Mouse (Mus musculus) limb, embryonic 13.5 days (tissue): ENCODE results near the gene Pam. TPM values are rescaled to one million over a fixed set of nuclear protein-coding genes. Genes with fewer than 3 reads are reported as not detected.
"Not testable (repeated sequence)": the region's sequence is repeated elsewhere in the genome, so short reads cannot be mapped to it uniquely, and the experiment has no call there.

ENCODE experiments used
- ATAC-seq: fragments of 200-750 bp; cut with Nextera tagmentation; 2 replicates; pipeline ENCODE4 v1.8.0; 2017; ENCODE audit warnings: low read depth, moderate number of reproducible peaks, moderate TSS enrichment; ENCODE audit not compliant: low FRiP score
- H3K27ac ChIP-seq: fragments of 300-500 bp; sonication (generic); 2 replicates; pipeline ENCODE4 v1.5.1; 2015; ENCODE audit warnings: inconsistent platforms, mild to moderate bottlenecking, moderate library complexity
- H3K27me3 ChIP-seq: fragments of 300-500 bp; sonication (generic); 2 replicates; pipeline ENCODE4 v1.6.1; 2015; ENCODE audit warnings: mild to moderate bottlenecking, inconsistent platforms
- H3K36me3 ChIP-seq: fragments of 300-500 bp; sonication (generic); 2 replicates; pipeline ENCODE4 v1.6.1; 2015; ENCODE audit warnings: inconsistent platforms, mild to moderate bottlenecking, moderate library complexity
- H3K4me1 ChIP-seq: fragments of 300-500 bp; sonication (generic); 2 replicates; pipeline ENCODE4 v1.6.1; 2015; ENCODE audit warnings: inconsistent platforms
- H3K4me2 ChIP-seq: fragments of 300-500 bp; sonication (generic); replicated peaks from 2 replicates; pipeline ENCODE4 v1.6.1; 2015; ENCODE audit warnings: inconsistent platforms, mild to moderate bottlenecking, moderate library complexity
- H3K4me3 ChIP-seq: fragments of 300-500 bp; sonication (generic); 2 replicates; pipeline ENCODE4 v1.5.1; 2015; ENCODE audit warnings: moderate library complexity, mild to moderate bottlenecking, inconsistent platforms
- H3K9ac ChIP-seq: fragments of 300-500 bp; sonication (generic); 2 replicates; pipeline ENCODE4 v1.6.1; 2015; ENCODE audit warnings: mild to moderate bottlenecking, inconsistent platforms
- H3K9me3 ChIP-seq: fragments of 300-500 bp; sonication (generic); 2 replicates; pipeline ENCODE4 v1.6.1; 2016; ENCODE audit warnings: inconsistent platforms
- WGBS: fragments of 180-500 bp; shearing (Covaris S2); methylation state at CpG from one replicate; pipeline ENCODE4 v1.1.7; 2015; 5-methylcytosine and 5-hydroxymethylcytosine counted together
- polyA plus RNA-seq: library from polyadenylated mRNA; unstranded; fragments of >200 nt; fragmentation: Nextera tagmentation; extraction: Ambion mirVana; gene quantifications from 2 replicates; pipeline ENCODE4 v1.2.1, GENCODE M21; 2015

The Pam gene
- polyA plus RNA-seq, 1 experiment from 2014 or later: 45.3 TPM

DNA sequence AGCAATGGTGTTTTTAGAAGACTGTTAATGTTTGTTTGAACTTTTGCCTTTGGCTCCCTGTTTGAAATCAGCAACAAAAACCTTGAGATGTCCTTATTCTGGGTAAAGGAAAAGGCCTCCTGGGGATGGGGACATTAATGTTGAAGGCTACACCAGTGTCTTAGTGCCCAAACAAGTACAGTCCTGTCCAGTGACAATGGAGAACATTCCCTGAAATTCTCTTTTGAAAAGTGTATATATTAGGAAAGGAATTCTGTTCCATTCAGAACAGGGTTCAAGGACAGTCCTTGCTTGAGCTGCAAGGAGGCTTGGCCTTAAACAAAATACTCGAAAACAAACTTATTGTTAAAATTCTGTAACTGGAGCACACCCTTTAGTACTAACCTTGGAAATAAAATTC, 116.0 kb downstream of the Pam start:
- H3K4me1 ChIP-seq: peaks cover 7% of the 10 kb centered on the region; the same call in 1 of the 2 replicates
- H3K9me3 ChIP-seq: no peaks in the 10 kb centered on the region
- no peaks in the 10 kb centered on the region for H3K27me3 ChIP-seq
- no peak overlapping the region for H3K4me3 ChIP-seq
- no peak overlapping the region for H3K4me2 ChIP-seq
- H3K27ac ChIP-seq: no peak overlapping the region
- H3K9ac ChIP-seq: no peak overlapping the region
- ATAC-seq: no peak
- 50% methylated on average over 1 of the region's 1 CpGs for WGBS
- H3K36me3 ChIP-seq: no peaks in the 10 kb centered on the region

DNA sequence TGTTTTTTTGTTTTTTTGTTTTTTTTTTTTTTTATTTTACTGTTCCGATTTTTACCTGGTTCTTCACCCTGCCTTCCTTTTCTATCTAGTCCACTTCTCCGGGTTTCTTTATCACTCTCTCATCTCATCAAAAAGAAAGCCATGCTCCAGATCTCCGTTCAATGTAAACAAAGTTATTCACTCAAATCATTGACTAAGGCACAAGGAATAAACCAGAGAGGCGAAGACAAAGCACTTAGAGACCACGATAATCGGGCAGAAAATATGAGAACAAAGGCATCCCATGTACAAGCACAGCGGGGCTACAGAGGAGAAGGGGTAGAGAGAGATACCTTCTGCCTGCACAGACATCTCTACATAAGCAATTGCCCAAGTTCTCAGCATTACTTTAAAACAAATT, 117.9 kb downstream of the Pam start:
- Histone ChIP-seq H3K4me2 (peak overlapping the region; percentile 75), H3K4me1 (peaks cover 7% of the 10 kb centered on the region; the same call in 1 of the 2 replicates), H3K36me3 (no peaks in the 10 kb centered on the region), H3K27ac (no peak overlapping the region), H3K27me3 (no peaks in the 10 kb centered on the region), H3K9me3 (no peaks in the 10 kb centered on the region), H3K9ac (0 out of 2 replicates have a peak overlapping the region, but pooled peaks have one; percentile 83), H3K4me3 (peak overlapping the region; percentile 73)
- 33% methylated on average over 7 of the region's 7 CpGs for WGBS
- no peak for ATAC-seq

DNA sequence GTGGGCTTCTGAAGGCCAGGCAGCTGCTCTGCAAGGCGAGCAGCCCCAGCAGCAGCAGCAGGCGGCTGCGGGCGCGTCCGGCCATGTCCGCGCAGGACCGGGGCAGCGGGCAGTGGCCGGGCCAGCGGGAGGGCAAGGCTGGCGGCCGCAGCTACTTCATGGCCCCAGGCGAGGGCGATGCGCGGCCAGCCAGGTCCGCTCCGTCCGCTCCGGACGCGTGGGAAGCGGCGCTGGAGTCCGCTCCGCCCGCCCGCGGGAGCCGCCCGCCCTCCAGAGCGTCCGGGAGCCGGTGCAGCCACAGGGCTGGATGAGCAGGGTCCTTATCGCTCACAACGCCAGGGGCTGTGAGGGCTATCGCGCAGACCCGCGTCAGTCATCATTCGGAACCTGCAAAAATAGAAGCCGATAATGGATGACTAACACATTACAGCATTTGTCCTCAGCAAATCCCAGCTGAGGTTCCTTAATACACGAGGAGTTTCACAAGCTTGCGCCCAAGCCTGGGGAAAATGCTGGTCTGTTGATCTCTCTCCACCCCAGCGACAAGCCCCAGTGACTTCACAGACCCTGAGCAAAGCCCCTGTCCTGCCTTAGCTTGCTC, 118.5 kb downstream of the Pam start:
- Histone ChIP-seq H3K36me3 (no peaks in the 10 kb centered on the region), H3K9me3 (no peaks in the 10 kb centered on the region), H3K9ac (peak overlapping the region; percentile 83), H3K27ac (peak overlapping the region; percentile 39; the same call in 1 of the 2 replicates), H3K4me2 (peak overlapping the region; percentile 75), H3K27me3 (no peaks in the 10 kb centered on the region), H3K4me1 (peaks cover 7% of the 10 kb centered on the region; the same call in 1 of the 2 replicates), H3K4me3 (peak overlapping the region; percentile 73)
- WGBS: under 1% methylated on average over 47 of the region's 47 CpGs
- peak; percentile 91 for ATAC-seq

DNA sequence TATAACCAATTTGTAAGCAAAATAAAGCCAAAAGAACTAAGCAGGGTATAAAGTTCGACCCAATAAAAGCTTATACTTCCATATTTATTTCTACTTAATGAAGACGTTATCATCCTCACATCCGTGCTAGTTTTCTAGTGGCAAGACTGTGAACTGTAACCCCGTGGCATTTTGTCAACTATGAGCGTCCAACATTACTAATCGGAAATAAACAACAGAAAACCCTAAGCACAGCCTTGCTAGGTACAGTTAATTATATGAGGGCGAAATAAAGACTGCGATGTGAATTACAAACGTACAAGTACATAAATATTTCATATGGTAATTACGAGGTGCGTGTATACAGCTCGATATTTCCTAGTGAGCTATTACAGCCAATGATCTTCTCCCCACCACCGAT, 119.4 kb downstream of the Pam start:
- H3K9ac ChIP-seq: no peak overlapping the region
- WGBS: 46% methylated on average over 13 of the region's 13 CpGs

DNA sequence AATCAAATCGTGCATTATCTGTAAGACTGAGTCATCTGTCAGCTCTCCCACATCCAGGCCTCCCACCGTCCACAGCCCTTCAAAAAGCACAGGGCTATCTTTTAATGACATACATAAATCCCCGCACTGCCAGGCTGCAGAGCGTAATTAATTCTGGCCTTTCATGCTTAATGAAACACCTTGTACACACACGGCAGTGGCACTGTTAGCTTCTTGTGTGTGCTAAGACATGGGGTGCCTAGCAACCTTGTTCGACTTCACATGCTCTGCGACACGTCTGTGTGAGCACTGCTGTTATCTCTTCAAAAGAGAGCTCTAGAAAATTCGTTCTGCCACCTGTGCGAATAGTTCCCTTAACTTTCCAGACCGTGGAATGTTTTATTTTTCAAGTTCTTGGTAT, 120.5 kb downstream of the Pam start:
- no peaks in the 10 kb centered on the region for H3K9me3 ChIP-seq
- H3K9ac ChIP-seq: no peak overlapping the region
- H3K4me2 ChIP-seq: peak overlapping the region; percentile 32; the same call in 1 of the 2 replicates
- 0 out of 2 replicates have a peak overlapping the region, but pooled peaks have one; percentile 1 for H3K4me3 ChIP-seq
- no peaks in the 10 kb centered on the region for H3K27me3 ChIP-seq
- WGBS: 36% methylated on average over 11 of the region's 11 CpGs
- no peaks in the 10 kb centered on the region for H3K36me3 ChIP-seq
- H3K4me1 ChIP-seq: peaks cover 7% of the 10 kb centered on the region; the same call in 1 of the 2 replicates
- ATAC-seq: no peak
- H3K27ac ChIP-seq: no peak overlapping the region

More for the DNA sequence above, 119.4 kb downstream of the Pam start:
- no peak for ATAC-seq
- no peaks in the 10 kb centered on the region for H3K27me3 ChIP-seq
- peak overlapping the region; percentile 75 for H3K4me2 ChIP-seq
- no peaks in the 10 kb centered on the region for H3K36me3 ChIP-seq
- peak overlapping the region; percentile 73 for H3K4me3 ChIP-seq
- H3K27ac ChIP-seq: no peak overlapping the region
- no peaks in the 10 kb centered on the region for H3K9me3 ChIP-seq
- peaks cover 7% of the 10 kb centered on the region; the same call in 1 of the 2 replicates for H3K4me1 ChIP-seq

DNA sequence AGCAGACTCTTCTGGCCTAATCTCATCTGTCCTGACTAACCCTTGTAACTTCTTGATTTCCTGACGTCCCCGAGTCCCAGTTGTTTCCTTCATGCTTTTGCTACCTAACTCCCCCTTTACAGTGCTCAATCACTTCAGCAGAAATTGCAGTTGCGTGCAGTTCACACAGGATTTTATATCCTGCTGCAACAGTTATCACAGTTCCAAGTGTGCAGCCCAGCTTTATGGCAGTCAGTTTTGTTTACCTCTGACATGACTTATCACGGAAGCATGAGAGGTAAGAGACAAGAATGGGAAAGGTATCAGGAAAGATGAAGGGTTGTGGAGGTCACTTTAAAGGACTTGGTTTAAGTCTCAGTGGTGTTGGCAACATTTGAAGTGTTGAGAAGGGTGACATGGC, 125.7 kb downstream of the Pam start:
- H3K36me3 ChIP-seq: no peaks in the 10 kb centered on the region
- ATAC-seq: no peak
- H3K4me3 ChIP-seq: no peak overlapping the region
- H3K9ac ChIP-seq: no peak overlapping the region
- 67% methylated on average over 4 of the region's 4 CpGs for WGBS
- H3K9me3 ChIP-seq: no peaks in the 10 kb centered on the region
- no peaks in the 10 kb centered on the region for H3K27me3 ChIP-seq
- no peak overlapping the region for H3K27ac ChIP-seq
- no peak overlapping the region for H3K4me2 ChIP-seq
- H3K4me1 ChIP-seq: 0 out of 2 replicates have a peak, but pooled peaks cover 2% of the 10 kb centered on the region

DNA sequence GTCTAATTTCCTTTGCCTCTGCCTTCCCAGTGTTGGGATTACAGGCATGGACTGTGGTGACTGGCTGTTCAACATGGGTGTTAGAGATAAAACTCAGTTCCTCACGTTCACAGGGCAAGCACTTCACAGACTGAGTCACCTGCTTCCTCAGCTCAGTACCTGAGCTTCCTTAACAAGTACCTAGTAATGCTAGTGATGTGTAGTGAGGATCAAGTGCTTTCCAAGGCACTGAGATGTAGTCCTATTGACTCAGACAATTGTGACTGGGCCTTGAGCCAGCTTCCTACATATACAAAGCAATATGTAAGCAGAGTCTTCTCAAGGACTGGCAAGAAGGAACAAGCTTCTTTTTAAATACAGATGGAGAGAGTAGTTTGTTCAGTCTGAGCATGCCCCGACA, 131.7 kb downstream of the Pam start:
- WGBS: 69% methylated on average over 2 of the region's 2 CpGs
- no peaks in the 10 kb centered on the region for H3K36me3 ChIP-seq
- no peak for ATAC-seq

DNA sequence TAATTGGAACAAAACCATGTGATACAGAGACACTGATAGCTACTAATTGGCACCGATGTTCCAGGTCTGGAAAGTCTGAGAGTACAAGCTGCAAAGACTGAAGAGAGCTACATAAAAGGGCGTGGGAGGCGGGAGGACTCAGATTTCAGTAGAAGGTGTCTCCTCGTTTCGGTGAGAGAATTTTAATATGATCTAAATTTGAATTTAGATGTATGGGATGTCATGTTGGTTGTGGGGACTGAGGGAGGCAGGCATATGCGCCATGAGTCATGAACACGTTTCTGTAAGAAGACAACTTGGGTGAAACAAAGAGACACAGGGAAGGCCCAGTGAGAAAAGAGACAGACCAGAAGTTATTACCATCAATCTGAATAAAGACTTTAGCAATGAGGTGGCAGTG, 133.3 kb downstream of the Pam start:
- Histone ChIP-seq H3K36me3 (no peaks in the 10 kb centered on the region), H3K9me3 (no peaks in the 10 kb centered on the region), H3K9ac (no peak overlapping the region), H3K4me1 (no peaks in the 10 kb centered on the region; the same call in 1 of the 2 replicates), H3K27ac (no peak overlapping the region), H3K27me3 (no peaks in the 10 kb centered on the region), H3K4me2 (no peak overlapping the region), H3K4me3 (no peak overlapping the region)
- ATAC-seq: no peak
- WGBS: 90% methylated on average over 7 of the region's 7 CpGs

More for the DNA sequence above, 131.7 kb downstream of the Pam start:
- H3K4me1 ChIP-seq: no peaks in the 10 kb centered on the region; the same call in 1 of the 2 replicates
- H3K27me3 ChIP-seq: no peaks in the 10 kb centered on the region
- H3K4me2 ChIP-seq: no peak overlapping the region
- no peaks in the 10 kb centered on the region for H3K9me3 ChIP-seq
- H3K27ac ChIP-seq: no peak overlapping the region
- no peak overlapping the region for H3K9ac ChIP-seq
- no peak overlapping the region for H3K4me3 ChIP-seq

DNA sequence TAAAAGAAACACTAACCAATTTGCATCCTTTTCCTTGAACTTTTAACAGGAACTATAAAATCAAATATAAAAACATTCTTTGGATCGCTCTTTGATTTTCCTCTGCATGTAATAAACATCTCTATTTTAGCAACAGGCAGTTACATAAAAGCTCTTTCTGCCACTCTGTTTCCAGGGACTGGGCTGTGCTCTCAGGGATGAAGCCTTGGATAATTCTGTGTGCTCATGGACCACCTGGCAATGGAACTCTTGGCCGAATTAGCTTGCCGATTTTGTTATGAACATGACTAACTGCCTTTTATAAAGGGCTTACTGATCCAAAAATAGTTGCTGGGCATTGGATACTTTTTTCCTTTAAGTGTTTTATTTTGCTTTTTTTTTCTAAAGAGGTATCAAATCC, 134.8 kb downstream of the Pam start:
- Histone ChIP-seq H3K27me3 (no peaks in the 10 kb centered on the region), H3K9ac (no peak overlapping the region), H3K9me3 (no peaks in the 10 kb centered on the region), H3K4me2 (no peak overlapping the region), H3K36me3 (no peaks in the 10 kb centered on the region), H3K27ac (no peak overlapping the region), H3K4me1 (no peaks in the 10 kb centered on the region; the same call in 1 of the 2 replicates), H3K4me3 (no peak overlapping the region)
- ATAC-seq: no peak
- WGBS: 54% methylated on average over 3 of the region's 3 CpGs

DNA sequence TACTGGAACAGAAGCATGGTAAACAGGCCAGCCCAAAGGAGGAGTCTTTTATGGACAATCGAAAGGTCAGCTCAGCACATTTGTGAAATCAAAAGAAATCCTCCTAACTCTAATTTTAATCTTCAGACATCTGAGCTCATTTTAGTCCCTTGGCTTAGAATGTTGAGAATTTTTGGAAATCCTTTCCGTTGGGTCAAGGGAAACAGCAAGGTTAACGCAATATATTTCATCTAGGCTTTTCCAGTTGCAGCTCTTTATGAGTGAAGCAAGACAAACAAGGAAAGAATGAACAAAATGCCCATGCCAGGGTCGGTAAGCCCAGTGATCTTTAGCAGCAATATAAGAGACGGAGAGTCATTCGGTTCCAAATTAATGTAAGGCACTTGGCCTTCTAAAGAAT, 135.3 kb downstream of the Pam start:
- no peaks in the 10 kb centered on the region for H3K36me3 ChIP-seq
- no peak overlapping the region for H3K9ac ChIP-seq
- no peaks in the 10 kb centered on the region for H3K9me3 ChIP-seq
- H3K4me3 ChIP-seq: no peak overlapping the region
- no peaks in the 10 kb centered on the region for H3K27me3 ChIP-seq
- no peak overlapping the region for H3K27ac ChIP-seq
- WGBS: 83% methylated on average over 6 of the region's 6 CpGs
- no peak for ATAC-seq
- no peak overlapping the region for H3K4me2 ChIP-seq
- H3K4me1 ChIP-seq: no peaks in the 10 kb centered on the region; the same call in 1 of the 2 replicates

DNA sequence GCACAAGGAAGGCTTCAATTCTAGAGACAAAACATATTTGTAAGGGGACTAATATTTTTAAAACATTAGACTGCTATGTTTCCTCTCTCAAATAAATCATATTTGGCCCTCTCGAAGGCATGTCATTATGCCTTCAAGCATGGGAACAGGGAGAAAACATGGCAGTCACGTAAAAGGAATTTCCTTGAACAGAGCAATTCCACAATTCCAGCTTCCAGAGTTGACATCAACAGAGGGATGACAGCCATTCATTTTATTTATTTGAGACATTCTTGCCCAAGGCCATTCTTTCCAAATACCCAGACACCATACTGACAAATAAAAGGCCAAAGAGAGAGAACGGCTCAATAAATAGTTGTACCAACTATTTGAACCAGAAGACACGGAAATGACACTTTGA, 136.7 kb downstream of the Pam start:
- H3K9me3 ChIP-seq: no peaks in the 10 kb centered on the region
- no peak for ATAC-seq
- H3K27me3 ChIP-seq: no peaks in the 10 kb centered on the region
- H3K4me1 ChIP-seq: no peaks in the 10 kb centered on the region; the same call in 1 of the 2 replicates
- no peaks in the 10 kb centered on the region for H3K36me3 ChIP-seq
- no peak overlapping the region for H3K4me3 ChIP-seq
- H3K9ac ChIP-seq: no peak overlapping the region
- H3K27ac ChIP-seq: no peak overlapping the region
- H3K4me2 ChIP-seq: no peak overlapping the region
- WGBS: 80% methylated on average over 4 of the region's 4 CpGs

DNA sequence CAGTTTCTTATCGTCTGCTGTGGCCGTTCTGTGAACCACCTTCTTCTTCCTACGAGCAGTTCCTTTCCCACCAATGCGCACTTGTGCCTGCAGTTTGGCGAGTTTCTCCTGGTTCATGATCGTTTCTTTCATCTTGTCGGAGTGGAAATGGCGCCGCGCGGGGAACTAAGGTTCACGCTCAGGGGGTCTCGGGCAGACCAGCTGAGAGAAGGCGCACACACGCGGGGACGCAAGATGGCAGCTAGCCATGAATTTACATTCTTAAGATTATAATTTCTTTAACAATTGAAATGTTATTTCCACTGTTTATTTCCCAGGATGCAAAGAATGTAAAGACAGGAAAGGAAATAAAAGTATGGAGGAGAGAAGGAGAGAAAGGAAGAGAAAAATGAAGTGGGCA, 146.2 kb downstream of the Pam start:
- not testable (repeated sequence) for H3K4me2 ChIP-seq, H3K27ac ChIP-seq, H3K4me3 ChIP-seq, H3K4me1 ChIP-seq, ATAC-seq, H3K36me3 ChIP-seq, H3K9ac ChIP-seq, H3K9me3 ChIP-seq, H3K27me3 ChIP-seq
- 85% methylated on average over 17 of the region's 17 CpGs for WGBS

DNA sequence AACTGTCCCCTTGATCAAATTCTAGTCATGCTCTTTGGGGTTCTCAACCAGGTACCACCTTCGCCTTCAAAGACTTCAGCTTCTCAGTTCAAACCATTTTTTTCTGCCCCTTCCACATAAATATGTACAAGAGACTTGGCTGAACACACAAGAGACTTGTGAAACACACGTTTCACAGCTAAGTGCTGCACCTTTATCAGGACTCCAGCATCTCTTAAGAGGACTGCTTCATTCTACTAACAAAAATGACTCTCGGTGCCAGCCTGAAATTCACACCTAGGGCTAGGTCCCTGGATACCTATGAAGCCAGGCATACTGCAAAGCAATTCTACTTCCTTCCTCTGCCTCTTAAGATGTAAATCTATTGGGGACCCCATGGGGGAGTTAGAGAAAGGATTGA, 148.3 kb downstream of the Pam start:
- Histone ChIP-seq H3K27ac (no peak overlapping the region), H3K4me3 (no peak overlapping the region), H3K4me1 (peaks cover 14% of the 10 kb centered on the region), H3K4me2 (no peak overlapping the region), H3K36me3 (no peaks in the 10 kb centered on the region), H3K27me3 (no peaks in the 10 kb centered on the region), H3K9ac (no peak overlapping the region), H3K9me3 (no peaks in the 10 kb centered on the region)
- ATAC-seq: no peak
- 59% methylated on average over 3 of the region's 3 CpGs for WGBS
